Mouse (Mus musculus) stomach, embryonic 14.5 days (tissue): ENCODE data around the gene Sost. TPM values are rescaled to one million over a fixed set of nuclear protein-coding genes. Genes with fewer than 3 reads are reported as not detected.

Experiments used
- ATAC-seq: fragments of 200-750 bp; cut with Nextera tagmentation; 2 replicates; pipeline ENCODE4 v1.8.0; 2017; ENCODE audit warnings: low read depth, moderate TSS enrichment; ENCODE audit not compliant: insufficient number of reproducible peaks, insufficient read depth, low FRiP score
- H3K27ac ChIP-seq: fragments of 300-500 bp; sonication (generic); 2 replicates; pipeline ENCODE4 v1.5.1; 2014; ENCODE audit warnings: mild to moderate bottlenecking, low read length, moderate library complexity, mixed read lengths
- H3K27me3 ChIP-seq: fragments of 300-500 bp; sonication (generic); 2 replicates; pipeline ENCODE4 v1.6.1; 2014; ENCODE audit warnings: low read length, control low read depth, mixed read lengths; ENCODE audit not compliant: control insufficient read depth, insufficient read depth
- H3K36me3 ChIP-seq: fragments of 300-500 bp; sonication (generic); 2 replicates; pipeline ENCODE4 v1.6.1; 2014; ENCODE audit warnings: mild to moderate bottlenecking, control low read depth, low read length, moderate library complexity, mixed read lengths; ENCODE audit not compliant: control insufficient read depth, insufficient read depth
- H3K4me1 ChIP-seq: fragments of 300-500 bp; sonication (generic); 2 replicates; pipeline ENCODE4 v1.6.1; 2014; ENCODE audit warnings: low read length, control low read depth, mixed read lengths; ENCODE audit not compliant: control insufficient read depth, insufficient read depth
- H3K4me2 ChIP-seq: fragments of 300-500 bp; sonication (generic); replicated peaks from 2 replicates; pipeline ENCODE4 v1.6.1; 2014; ENCODE audit warnings: low read depth, low read length, control low read depth
- H3K4me3 ChIP-seq: fragments of 300-500 bp; sonication (generic); 2 replicates; pipeline ENCODE4 v1.5.1; 2014; ENCODE audit warnings: low read depth, low read length, control low read depth
- H3K9ac ChIP-seq: fragments of 300-500 bp; sonication (generic); replicated peaks from 2 replicates; pipeline ENCODE4 v1.6.1; 2014; ENCODE audit warnings: low read depth, mild to moderate bottlenecking, control low read depth, low read length, moderate library complexity, mixed read lengths
- H3K9me3 ChIP-seq: fragments of 300-500 bp; sonication (generic); 2 replicates; pipeline ENCODE4 v1.6.1; 2016; ENCODE audit warnings: low read depth, low read length, control low read depth; ENCODE audit not compliant: control insufficient read depth
- WGBS: fragments of 180-500 bp; shearing (Covaris S2); extraction: QIAGEN DNeasy Blood & Tissue Kit; methylation state at CpG from one replicate; pipeline ENCODE4 v1.1.7; 2014; 5-methylcytosine and 5-hydroxymethylcytosine counted together
- polyA plus RNA-seq: library from polyadenylated mRNA; unstranded; fragments of >200 nt; fragmentation: Nextera tagmentation; extraction: Ambion mirVana; gene quantifications from 2 replicates; pipeline ENCODE4 v1.2.1, GENCODE M21; 2014

Sost gene
- not detected in 2 replicates for polyA plus RNA-seq

- no peak within 1 kb of the TSS for H3K4me2 ChIP-seq
- no peak within 1 kb of the TSS for H3K27ac ChIP-seq
- peaks cover 9% of the 10 kb centered on the region; the same call in 1 of the 2 replicates for H3K4me1 ChIP-seq
- WGBS = 20% methylated on average over 9 of the region's 10 CpGs
- no peak within 1 kb of the TSS for H3K4me3 ChIP-seq
- no peaks in the 10 kb centered on the region for H3K9me3 ChIP-seq
- ATAC-seq = no peak
- no peak within 1 kb of the TSS for H3K9ac ChIP-seq
- peaks cover 36% of the 10 kb centered on the region for H3K27me3 ChIP-seq
- H3K36me3 ChIP-seq = no peaks in the 10 kb centered on the region
Measured at GRCm38 (mm10) chr11:101966965-101967614, at the start of gene Sost. Sost (minus strand) TSS chr11:101967015.

GRCm38 (mm10) chr11:102016136-102016535 lies 49.3 kb upstream of the Sost start:
- WGBS = 87% methylated on average over 1 of the region's 1 CpGs
- Histone ChIP-seq H3K27me3 (no peaks in the 10 kb centered on the region), H3K4me1 (no peaks in the 10 kb centered on the region), H3K27ac (no peak overlapping the region), H3K4me2 (no peak overlapping the region), H3K4me3 (no peak overlapping the region), H3K36me3 (peaks cover 8% of the 10 kb centered on the region), H3K9me3 (no peaks in the 10 kb centered on the region), H3K9ac (no peak overlapping the region)
- no peak for ATAC-seq

GRCm38 (mm10) chr11:102015472-102015871 lies 48.7 kb upstream of the Sost start:
- H3K27ac ChIP-seq = no peak overlapping the region
- H3K4me3 ChIP-seq = no peak overlapping the region
- no peak overlapping the region for H3K4me2 ChIP-seq
- H3K4me1 ChIP-seq = no peaks in the 10 kb centered on the region
- no peaks in the 10 kb centered on the region for H3K27me3 ChIP-seq
- no peak overlapping the region for H3K9ac ChIP-seq
- ATAC-seq = no peak
- H3K9me3 ChIP-seq = no peaks in the 10 kb centered on the region
- 74% methylated on average over 6 of the region's 6 CpGs for WGBS
- peaks cover 10% of the 10 kb centered on the region for H3K36me3 ChIP-seq

DNA sequence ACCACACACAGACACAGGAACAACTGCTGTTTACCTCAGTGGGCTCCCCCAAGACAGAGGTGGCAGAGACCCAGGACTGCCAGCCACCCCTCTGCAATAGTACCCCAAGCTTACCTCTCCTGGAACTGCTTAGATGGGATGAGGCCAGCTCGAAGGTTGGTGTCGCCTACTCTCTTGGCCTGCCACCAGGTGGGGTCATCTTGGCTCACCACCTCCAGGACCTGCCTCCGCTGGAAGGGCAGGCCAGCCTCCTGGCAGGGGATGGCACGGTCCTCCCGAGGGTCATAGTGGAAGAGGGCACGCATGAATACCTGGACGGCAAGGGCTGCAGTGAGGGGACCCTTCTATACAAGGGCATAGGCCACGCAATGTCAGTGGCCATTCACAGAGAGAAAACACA lies 46.4 kb upstream of the Sost start:
- Histone ChIP-seq H3K9me3 (no peaks in the 10 kb centered on the region), H3K9ac (no peak overlapping the region), H3K27ac (no peak overlapping the region), H3K4me3 (no peak overlapping the region), H3K4me1 (0 out of 2 replicates have a peak, but pooled peaks cover 3% of the 10 kb centered on the region), H3K27me3 (no peaks in the 10 kb centered on the region), H3K36me3 (peaks cover 10% of the 10 kb centered on the region), H3K4me2 (no peak overlapping the region)
- ATAC-seq = no peak
- WGBS = 82% methylated on average over 8 of the region's 8 CpGs

GRCm38 (mm10) chr11:102011510-102011909 lies 44.7 kb upstream of the Sost start:
- H3K4me2 ChIP-seq = no peak overlapping the region
- ATAC-seq = no peak
- no peaks in the 10 kb centered on the region for H3K9me3 ChIP-seq
- 0 out of 2 replicates have a peak, but pooled peaks cover 3% of the 10 kb centered on the region for H3K4me1 ChIP-seq
- H3K27ac ChIP-seq = no peak overlapping the region
- H3K27me3 ChIP-seq = no peaks in the 10 kb centered on the region
- no peak overlapping the region for H3K9ac ChIP-seq
- no peak overlapping the region for H3K4me3 ChIP-seq
- H3K36me3 ChIP-seq = peaks cover 10% of the 10 kb centered on the region
- 67% methylated on average over 8 of the region's 8 CpGs for WGBS

DNA sequence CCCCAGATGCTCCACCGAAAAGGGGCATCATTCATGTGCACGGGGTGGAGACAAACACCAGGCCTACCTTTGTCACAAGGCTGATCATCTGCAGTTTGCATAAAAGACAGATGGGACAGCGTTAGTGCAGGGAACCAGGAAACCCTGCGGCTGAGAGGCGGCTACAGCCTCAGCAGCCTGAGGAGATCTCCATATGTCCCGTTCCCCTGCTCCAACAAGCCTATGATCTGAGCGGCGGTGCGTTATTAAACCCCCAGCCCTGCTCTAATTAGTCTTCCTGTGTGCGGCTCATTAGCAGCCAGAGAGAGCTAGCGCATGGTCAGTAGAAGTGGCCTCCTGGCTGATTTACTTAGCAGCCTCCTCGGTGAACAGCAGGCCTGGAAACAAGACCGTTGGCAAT lies 43.3 kb upstream of the Sost start:
- Histone ChIP-seq H3K4me1 (0 out of 2 replicates have a peak, but pooled peaks cover 3% of the 10 kb centered on the region), H3K9ac (no peak overlapping the region), H3K4me3 (no peak overlapping the region), H3K36me3 (peaks cover 7% of the 10 kb centered on the region; the same call in 1 of the 2 replicates), H3K4me2 (no peak overlapping the region), H3K27ac (no peak overlapping the region), H3K27me3 (no peaks in the 10 kb centered on the region), H3K9me3 (no peaks in the 10 kb centered on the region)
- 78% methylated on average over 13 of the region's 13 CpGs for WGBS
- ATAC-seq = no peak

DNA sequence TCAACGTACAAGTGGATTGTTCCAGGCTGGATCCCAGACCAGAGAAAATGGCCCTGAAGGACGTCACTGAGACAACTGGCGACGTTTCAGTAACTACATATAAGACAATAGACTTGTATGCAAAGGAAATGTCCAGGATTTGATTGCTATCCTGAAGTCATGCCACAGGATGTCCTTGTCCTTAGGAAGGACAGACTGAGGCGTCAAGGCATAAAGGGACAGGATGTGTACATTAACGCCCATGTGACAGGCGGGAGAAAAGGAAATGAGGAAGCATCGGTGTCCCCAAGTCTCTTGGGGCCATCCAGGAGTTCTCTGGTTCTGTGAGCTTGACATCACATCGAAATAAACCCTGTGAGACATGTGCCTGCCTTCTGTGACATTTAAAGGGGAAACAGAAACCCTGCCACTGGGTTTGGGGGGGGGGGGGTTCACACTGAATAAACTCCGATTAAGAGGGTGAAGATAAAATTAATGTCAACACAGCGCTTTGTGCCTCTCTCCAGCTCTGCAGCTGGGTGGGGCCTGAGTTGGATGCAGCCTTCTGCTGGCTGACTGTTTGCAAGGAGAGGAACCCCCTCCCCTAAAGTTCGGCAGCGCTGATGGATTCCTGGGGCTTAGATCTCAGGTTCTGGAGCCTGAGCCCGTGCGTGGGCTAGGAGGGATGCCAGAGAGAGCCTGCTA lies 42.3 kb upstream of the Sost start:
- Histone ChIP-seq H3K4me2 (no peak overlapping the region), H3K27me3 (no peaks in the 10 kb centered on the region), H3K4me1 (0 out of 2 replicates have a peak, but pooled peaks cover 3% of the 10 kb centered on the region), H3K9me3 (no peaks in the 10 kb centered on the region), H3K4me3 (no peak overlapping the region), H3K9ac (no peak overlapping the region), H3K27ac (no peak overlapping the region), H3K36me3 (peaks cover 7% of the 10 kb centered on the region)
- WGBS = 78% methylated on average over 15 of the region's 15 CpGs
- no peak for ATAC-seq

DNA sequence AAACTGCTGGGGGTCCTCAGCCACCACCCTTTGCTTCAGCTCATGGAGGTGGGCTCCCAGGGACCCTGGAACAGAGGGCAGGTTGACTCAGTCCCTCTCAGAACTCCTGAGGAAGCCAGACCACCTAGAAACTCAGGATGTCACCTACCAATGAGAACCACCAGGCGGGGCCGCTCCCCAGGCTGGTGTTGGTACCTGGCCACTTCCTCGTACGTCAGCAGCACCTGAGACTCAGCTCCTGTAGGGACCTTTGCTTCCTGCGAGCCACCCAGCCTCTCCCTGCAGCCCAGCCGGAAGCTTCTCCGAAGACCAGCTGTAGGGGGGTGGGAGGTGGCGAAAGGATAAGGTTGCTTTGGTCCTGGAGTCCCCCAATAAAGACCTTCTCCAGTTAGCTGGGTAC lies 41.6 kb upstream of the Sost start:
- no peak overlapping the region for H3K27ac ChIP-seq
- H3K4me3 ChIP-seq = no peak overlapping the region
- no peak overlapping the region for H3K4me2 ChIP-seq
- WGBS = 85% methylated on average over 8 of the region's 8 CpGs
- H3K9me3 ChIP-seq = no peaks in the 10 kb centered on the region
- H3K4me1 ChIP-seq = 0 out of 2 replicates have a peak, but pooled peaks cover 3% of the 10 kb centered on the region
- H3K9ac ChIP-seq = no peak overlapping the region
- H3K36me3 ChIP-seq = peaks cover 7% of the 10 kb centered on the region
- H3K27me3 ChIP-seq = no peaks in the 10 kb centered on the region
- no peak for ATAC-seq
